Mouse (Mus musculus): ENCODE data around the gene Cdc6.

Cdc6 gene

DNA sequence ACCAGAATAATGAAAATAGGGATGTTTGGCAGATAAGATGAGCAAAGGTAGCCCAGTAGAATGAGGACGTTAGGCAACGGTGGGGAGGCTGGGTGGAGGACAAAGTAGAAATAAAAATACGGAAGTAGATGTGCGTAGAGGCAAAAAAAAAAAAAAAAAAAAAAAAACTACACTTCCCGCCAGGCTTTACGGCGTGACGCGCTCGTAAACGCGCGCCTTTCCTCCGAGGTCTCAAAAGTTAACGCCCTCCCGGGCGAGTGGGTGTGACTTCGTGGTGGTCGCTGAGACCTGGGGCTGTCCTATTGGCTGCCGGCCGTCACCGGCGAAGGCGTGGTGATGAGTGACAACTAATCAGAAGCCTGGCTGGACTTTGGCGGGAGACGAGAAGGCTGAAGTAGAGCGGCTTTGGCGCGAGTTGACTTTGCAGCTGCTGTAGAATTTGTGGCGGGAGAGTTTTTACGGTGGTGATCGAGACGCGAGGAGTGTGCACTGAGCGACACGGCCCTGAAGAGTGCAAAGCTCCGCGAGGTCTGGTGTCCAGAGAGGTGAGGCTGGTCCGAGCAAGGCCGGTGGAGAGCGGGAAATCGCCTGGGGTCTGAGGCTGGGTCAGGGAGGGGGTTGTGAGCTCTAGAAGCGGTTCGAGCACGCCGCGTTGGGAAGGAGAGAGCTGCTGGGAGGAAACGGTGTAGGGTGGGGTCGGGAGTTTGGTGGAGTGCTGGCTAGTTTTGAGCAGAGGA is at the start of gene Cdc6:
Gene Cdc6, plus strand, starts transcription at position 365 of the 737 bp plus-strand sequence.
- peak; percentile 99 for DNase-seq (ENCODE audit: low read depth, low spot score)

DNA sequence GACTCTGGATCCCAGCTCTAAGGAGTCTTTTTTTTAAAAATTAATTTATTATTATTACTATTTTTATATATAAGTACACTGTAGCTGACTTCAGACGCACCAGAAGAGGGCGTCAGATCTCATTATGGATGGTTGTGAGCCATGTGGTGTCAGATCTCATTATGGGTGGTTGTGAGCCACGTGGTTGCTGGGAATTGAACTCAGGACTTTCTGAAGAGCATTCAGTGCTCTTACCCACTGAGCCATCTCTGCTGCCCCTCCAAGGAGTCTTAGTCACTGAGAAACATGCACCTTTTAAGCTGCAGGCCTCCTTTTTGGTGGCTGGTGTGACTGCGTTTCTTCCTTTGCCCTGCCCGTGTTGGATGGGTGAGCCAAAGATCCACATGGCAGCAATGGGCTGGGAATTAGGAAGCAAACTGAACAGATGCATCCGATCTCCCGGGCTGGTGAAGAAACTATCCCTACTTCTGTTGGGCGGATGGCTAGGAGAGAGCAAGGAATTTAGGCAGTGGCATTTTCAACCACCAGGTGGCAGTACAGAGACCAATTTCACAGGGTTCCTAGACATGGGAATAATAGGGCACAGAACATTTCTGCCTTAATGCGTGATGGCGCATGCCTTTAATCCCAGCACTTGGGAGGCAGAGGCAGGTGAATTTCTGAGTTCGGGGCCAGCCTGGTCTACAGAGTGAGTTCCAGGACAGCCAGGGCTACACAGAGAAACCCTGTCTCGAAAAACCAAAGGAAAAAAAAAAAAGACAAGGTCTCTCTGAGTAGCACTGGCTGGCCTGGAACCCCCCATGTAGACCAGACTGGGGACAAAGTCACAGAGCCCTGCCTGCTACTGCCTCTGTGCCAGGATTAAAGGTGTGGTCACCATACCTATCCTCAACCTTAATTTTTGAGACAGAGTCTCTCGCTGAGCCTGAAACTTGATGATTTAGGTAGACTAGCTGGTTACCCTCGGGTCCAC is 48.6 kb upstream of the Cdc6 start:
- DNase-seq (ENCODE audit: low read depth, low spot score) = peak; percentile 97

DNA sequence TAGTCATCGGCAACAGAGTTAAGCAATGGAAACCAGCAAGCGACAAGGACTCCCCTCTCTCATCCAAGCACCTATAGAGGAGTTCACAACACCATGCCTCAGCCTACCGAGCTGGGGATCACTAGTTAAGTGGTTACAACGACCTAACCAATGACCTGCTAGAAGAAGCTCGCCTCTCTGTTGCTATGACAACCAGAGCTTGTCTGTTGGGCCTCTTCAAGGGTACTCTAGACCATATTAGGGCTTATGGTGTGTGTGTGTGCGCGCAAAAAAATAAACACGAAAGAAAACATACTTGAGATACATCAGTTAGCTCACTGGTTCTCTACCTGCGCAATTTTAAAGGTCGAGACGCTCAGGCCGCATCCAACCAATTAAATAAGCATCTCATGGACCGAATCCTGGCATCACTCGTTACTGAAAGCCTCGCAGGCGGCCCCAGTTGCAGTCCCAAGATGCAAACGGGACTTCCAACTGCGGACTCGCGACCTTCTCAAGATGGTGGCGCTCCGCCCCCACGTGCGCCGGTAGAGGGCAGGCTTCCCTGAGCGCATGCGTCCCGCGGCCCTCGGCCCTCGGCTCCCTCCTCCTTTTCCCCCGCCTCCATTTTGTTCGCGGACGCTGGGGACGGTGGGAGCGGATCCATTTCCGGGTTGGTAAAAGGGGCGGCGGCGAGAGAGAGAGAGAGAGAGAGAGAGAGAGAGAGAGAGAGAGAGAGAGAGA is 44.4 kb upstream of the Cdc6 start, which contains the start of gene Wipf2:
Gene Wipf2, plus strand, starts transcription at position 611 of the 723 bp plus-strand sequence.
- DNase-seq (ENCODE audit: low read depth, low spot score) = peak; percentile 96

DNA sequence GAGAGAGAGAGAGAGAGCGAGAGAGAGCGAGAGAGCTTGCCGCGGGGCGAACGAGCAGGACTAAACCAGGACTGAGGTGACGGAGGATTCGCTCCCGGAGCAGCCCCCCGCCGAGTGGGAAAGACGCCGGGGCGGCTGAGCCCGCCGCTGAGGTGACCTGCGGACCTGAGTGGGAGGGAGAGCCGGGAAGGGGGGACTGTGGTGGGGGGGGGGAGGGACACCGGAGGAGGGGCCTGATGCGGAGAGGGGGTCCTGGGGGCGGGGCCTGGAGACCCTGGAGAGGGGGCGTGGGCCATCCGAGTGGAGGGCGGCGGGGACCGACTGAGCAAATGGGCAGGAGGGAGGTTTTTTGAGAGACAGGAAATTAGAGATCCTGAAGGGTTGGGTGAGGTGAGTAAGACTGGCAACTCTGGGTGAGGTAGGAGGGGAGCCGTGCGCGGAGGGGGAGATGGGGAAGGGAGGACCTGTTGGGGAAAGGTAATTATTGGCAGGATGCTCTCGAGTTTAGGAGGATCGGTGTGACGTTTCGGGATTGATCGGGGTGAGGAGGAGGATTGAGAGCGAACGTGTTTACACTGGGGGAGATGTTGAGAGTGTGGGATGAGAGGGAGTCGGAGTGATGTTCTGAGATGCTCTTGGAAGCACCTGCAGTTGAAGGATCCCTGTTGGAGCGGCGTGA is 43.7 kb upstream of the Cdc6 start:
- peak; percentile 52 for DNase-seq (ENCODE audit: low read depth, low spot score)

DNA sequence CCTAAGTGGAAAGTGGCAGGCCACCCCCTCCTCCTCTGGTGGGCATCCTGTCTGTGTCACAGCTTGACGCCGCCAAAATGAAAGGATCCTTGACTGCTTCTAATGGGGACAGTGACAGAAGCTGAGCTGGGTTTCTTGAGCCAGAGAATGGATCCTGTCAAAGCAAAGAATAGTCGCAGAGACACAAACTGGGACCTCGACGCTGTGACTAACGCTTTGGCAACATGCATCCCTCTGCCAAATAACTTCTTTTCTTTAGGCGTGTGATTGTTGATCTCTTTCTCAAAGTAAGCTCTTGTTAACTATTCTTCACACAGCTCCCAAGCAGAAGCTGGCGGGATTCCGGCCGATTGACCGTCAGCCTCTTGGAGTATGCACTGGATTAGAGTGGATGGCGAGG is 40.3 kb upstream of the Cdc6 start:
- DNase-seq (ENCODE audit: low read depth, low spot score) = no peak

DNA sequence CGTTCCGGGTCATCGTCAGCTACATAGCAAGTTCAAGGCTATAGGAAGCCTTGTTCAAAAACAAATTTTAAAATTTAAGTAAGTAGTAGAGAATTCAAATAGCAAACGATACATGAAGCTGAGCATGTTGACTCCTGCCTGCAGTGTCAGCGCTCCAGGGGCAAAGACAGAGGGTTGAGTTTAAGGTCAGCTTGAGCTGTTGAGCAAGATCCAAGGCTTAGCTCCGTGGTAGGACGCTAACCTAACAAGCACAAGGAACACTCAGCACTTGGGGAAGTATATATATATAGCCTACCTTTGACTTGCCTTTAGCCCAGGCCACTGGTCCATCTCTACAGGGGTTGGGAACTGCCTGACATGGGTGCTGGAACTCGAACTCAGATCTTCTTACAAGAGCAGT is 37.7 kb upstream of the Cdc6 start:
- DNase-seq (ENCODE audit: low read depth, low spot score) = no peak

DNA sequence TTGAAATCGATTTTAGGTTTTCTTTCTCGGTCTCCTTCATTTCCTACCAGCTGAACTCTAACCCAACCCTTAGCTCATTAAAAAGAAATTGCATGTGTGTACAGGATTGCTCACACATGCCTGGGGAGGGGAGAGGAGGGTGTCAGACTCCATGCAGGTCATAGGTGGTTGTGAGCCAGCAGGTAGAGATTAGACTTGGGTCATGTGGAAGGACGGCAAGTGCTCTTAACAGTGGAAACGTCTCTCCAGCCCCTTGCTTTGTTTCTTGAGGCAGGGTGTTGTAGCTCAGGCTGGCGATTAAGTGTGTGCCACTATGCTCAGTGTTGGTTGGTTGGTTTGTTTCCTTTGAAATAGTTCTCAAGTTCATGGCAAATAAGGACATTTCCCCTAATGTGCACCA is 36.8 kb upstream of the Cdc6 start:
- no peak for DNase-seq (ENCODE audit: low read depth, low spot score)

DNA sequence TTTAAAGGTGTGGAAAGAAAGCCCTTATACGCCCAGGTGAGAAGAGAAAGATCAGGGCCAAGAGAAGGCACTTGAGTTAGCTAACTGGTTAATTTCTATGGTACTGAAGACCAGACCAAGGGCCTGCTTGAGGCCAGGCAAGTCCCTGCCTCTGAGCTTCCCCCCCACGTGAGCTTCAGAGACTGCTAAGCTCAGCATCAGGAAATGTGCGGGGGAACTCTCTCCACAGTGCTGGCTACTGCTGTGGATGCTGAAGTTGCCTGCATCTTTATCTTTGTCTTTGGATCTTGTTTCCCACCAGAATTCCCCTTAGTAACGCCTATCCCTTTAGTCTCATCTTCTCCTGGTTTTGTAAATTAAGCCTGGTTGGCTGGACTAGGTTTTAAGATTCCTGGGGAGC is 36.2 kb upstream of the Cdc6 start:
- no peak for DNase-seq (ENCODE audit: low read depth, low spot score)

DNA sequence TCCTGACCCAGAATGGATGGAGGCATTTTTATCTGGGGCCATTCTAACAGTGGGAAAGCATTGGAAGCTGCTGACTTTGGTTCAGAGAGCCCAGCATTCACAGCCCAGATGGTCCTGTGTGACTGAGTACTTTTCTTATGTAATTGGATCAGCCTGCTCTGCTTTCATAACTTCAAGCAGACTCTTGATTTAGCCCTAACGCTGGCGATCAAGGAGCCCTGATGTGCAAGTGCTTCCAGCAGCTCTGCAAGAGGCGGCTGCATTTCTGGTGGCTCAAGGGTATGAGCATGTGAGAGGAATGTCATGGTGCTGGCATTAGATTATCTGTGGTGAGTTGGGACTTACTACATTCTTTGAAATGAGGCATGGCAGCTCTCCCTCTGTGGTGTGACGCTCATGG is 35.6 kb upstream of the Cdc6 start:
- no peak for DNase-seq (ENCODE audit: low read depth, low spot score)

DNA sequence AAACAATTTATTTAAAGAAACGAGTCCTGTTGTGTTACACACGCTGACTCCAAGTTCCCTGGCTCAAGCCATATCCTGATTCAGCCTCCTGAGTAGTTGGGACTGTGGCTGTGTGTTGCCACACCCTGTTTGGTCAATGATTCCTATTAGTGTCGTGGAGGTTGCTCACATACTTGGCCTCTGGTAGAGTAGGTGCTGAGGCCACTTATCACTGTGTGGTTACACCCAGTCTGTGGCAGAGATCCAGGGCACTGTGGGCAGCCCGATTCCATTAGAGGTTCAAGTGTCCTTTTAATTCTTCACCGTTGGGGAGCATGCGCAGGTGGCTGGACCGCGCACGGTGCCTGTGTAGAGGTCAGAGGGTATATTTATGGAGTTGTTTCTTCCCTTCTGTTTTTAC is 33.7 kb upstream of the Cdc6 start:
- peak; percentile 32 for DNase-seq (ENCODE audit: low read depth, low spot score)

DNA sequence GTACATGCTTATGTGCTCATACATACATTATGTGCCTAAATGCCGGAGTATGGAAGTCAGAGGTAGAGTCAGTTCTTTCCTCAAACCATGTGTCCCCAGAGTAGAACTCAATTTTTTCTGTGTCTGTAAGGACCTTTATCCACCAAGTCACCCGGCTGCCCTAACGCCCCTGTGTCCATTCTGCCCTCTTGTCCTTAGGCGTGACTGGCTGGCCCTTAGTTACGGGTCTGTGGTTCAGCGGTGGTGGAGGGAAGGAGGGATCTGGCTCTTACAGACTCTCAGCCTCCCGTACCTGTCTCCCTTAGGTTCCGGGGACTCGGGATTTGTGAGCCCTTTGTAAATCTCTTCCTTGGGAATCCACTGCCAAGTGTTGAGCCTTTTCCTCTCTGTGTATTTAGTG is 30.6 kb upstream of the Cdc6 start:
- DNase-seq (ENCODE audit: low read depth, low spot score) = no peak

DNA sequence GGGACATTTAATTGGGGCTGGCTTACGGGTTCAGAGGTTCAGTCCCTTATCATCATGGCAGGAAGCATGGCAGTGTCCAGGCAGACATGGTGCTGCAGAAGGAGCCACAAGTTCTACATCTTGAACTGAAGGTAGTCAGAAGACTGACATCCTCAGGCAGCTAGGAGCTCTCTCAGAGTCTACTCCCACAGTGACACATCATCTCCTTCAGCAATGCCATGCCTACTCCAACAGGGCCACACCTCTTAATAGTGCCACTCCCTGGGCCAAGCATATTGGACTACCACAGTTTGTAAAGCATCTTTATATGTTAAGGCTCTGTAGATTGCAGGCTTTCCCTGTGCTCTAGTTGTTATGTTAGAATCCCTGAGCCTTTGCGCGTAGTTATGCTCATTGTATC is 19.9 kb upstream of the Cdc6 start:
- no peak for DNase-seq (ENCODE audit: low read depth, low spot score)

DNA sequence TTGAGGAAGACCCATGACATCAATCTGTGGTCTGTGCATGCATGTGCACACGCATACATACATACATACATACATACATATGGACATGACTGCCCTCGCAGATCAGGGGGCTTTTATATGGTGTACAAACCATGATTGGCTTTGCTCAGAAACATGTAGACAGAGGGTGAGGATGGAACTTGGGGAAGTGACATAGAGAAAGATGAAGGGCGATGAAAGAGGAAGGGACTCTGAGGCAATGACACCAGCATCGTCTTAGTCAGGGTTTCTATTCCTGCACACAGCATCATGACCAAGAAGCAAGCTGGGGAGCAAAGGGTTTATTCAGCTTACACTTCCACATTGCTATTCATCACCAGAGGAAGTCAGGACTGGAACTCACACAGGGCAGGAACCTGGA is 18.5 kb upstream of the Cdc6 start:
- no peak for DNase-seq (ENCODE audit: low read depth, low spot score)

DNA sequence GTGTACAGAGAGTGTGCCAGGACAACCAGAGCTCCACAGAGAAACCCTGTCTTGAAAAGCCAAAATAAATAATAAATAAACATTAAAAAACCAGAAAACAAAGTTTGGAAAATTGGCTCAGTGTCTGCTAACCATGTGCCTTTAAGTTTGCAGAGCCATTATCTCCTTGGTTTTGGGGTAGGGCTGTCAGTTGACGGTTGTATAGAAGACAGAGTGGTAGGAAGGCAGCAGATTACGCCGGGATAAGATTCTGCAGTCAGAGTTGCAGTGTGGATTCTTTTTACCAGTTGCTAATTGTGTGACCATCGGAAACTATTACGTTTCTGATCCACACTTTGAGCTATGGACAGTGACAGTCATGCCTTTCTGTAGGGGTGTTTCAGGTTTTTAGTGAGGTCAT is 17.6 kb upstream of the Cdc6 start:
- no peak for DNase-seq (ENCODE audit: low read depth, low spot score)

DNA sequence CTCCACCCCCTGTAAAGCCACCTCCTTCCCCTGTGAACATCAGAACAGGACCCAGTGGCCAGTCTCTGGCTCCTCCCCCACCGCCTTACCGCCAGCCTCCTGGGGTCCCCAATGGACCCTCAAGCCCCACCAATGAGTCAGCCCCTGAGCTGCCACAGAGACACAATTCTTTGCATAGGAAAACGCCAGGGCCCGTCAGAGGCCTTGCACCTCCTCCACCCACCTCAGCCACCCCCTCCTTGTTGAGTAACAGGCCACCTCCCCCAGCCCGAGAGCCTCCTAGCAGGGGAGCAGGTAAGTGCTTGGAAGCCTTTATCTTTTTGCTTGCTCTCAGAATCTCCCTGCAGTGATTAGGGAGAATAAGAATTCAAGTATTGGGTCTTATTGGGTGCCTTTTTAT is 15.2 kb upstream of the Cdc6 start:
- DNase-seq (ENCODE audit: low read depth, low spot score) = no peak

DNA sequence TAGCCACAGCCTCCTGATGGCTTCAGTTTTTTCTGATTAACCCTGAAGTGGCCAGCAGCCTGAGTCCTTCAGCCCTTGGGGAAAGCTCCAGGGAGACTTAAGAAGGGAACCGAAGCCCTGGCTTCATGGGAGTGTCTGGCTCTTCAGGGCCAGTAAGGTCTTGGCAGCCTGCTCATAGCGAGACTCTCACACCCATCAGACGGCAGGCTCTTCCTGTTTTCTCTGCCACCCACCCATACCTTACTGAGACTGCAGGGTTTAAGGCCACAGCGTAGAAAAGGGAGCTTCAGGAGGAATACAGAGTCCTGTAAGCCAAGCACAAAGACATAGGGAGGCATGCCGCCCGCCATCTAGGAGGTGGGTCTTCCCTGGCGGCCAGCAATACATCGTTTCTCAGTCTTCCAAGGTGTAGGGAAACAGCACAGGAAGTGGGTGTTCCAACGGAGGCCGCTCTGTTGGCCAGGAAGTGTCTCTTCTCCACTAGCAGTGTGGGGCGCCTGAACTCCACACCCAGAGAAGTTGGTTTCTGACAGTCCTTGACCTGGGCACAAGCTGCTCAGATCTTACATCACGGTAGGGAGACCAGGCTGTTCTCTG is 7.0 kb upstream of the Cdc6 start:
- no peak for DNase-seq (ENCODE audit: low read depth, low spot score)

DNA sequence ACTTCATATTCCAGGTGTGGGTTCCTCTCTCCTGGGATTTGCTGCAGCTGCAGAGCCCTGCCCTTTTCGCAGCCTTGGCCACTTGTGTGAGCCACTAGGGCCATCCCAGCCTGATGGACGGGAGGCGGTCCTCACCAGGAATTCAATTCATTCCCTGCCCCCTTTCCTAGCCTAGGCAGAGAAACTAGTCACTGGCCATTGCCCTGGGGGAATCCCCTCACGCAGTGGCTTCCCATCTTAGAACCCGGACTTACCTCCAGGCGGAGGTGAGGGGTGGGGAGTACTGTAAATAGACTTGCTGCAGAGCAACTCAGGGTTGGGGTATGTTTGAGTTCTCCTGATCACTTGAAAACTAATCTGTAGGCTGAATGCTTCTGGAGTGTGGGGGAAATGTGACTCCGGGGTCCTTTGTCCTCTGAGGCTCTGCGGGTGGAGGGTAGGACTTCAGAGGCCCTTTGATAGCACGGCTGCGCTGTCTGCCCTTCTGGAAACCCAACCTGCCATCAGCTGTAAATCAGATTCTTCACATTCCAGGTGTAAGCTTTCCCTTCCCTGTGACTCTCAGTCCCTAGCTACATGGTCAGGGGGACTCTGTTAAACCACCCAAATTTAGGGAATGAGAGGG is 4.9 kb upstream of the Cdc6 start:
- DNase-seq (ENCODE audit: low read depth, low spot score) = no peak

DNA sequence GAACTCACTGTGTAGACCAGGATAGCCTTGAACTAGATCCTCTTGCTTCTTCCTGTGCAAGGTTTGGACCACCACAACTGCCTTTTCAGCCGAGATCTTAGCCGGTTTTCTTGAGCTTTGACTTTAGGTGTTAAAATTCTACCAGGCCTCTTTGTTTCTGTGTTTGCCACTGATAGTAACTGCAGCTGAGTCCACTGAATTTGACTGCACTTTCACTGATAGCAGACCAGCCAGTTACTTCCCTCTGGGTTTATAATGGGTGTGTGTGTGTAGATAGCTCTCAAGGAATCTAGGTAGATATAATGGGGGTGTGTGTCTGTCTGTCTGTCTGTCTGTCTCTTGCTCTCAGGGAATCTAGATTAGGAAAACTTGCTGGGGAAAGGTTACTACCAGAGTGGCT is 3.0 kb upstream of the Cdc6 start:
- DNase-seq (ENCODE audit: low read depth, low spot score) = no peak

DNA sequence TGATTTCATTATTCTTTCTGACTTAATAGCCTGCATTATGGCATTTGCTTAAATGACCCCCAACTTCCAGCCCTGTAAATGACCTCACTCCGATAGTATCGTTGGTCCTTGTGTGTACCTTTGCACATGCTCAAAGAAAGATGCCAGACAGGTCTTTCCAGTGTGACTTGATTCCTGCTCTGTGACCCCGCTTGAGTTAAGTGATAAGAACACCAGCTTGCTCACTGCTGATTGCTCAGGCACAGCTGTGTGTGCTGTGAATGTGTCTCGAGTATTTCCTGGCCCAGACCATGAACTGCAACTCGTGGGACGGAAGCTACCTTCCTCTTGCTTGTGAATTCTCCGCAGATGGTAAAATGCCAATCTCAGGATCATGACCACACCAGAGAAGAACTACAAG is 2.6 kb upstream of the Cdc6 start:
- DNase-seq (ENCODE audit: low read depth, low spot score) = no peak

DNA sequence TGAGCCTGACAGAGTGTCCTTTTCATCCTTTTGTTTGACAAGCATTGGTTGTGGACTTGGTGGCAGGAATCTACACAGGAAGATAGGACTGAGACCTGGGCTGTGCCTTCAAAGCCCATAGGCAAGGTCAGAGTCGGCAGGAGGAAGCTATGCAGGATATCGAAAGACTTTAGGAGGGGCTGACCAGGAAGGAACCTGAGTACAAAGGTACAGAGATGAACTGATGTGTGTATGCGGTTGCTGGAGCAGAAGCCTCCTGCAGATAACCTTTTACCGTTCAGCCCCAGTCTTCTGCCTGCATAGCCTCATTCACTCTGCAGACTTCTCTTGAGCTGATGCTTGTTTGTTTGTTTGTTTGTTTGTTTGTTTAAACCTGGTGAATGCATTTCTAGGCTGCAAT is 2.0 kb upstream of the Cdc6 start:
- DNase-seq (ENCODE audit: low read depth, low spot score) = no peak

DNA sequence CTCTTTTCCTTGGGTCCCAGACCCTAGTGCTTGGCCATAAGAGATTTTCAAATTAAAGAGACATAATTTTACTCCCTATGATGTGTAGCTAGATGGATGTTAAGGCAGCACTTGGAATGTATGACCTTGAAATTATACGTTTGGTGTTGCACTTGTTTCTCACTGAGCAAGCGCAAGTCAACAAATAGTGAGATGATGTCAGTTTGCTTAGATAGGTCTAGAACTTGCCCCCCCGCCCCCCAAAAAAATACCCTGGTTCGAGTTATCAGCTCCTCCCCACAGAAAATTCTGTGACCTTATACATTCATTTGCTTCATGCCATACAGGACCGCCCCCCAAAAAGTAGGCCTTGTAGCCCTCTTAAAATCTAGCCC is 551 bp upstream of the Cdc6 start:
- no peak for DNase-seq (ENCODE audit: low read depth, low spot score)

All from 3T3-L1 (cell line).